Mouse (Mus musculus) embryonic fibroblast, embryonic 13.5 days (primary cell): Measurements from ENCODE around the gene Fam69a.

Source experiments
- CTCF ChIP-seq: IDR thresholded peaks from 2 replicates; pipeline ENCODE4 v1.5.1; 2011; ENCODE audit warnings: mild to moderate bottlenecking, control low read depth, low read length, moderate library complexity, borderline replicate concordance; ENCODE audit not compliant: insufficient read depth
- POLR2A ChIP-seq: IDR thresholded peaks from 2 replicates; pipeline ENCODE4 v1.6.1; 2011; ENCODE audit warnings: low read depth, mild to moderate bottlenecking, control low read depth, low read length, moderate library complexity

- no peak for TF ChIP-seq CTCF
- no peak for TF ChIP-seq POLR2A
These were observed 20.7 kb downstream of the Fam69a start for GRCm38 (mm10) chr5:107966156-107966555.
